Mouse (Mus musculus) lung, adult 2 months (tissue): ENCODE data around the gene Gm3435. TPM values are rescaled to one million over a fixed set of nuclear protein-coding genes. Genes with fewer than 3 reads are reported as not detected.
"Not testable (repeated sequence)": the region's sequence is repeated elsewhere in the genome, so short reads cannot be mapped to it uniquely, and the experiment has no call there.

Source experiments
- DNase-seq: peaks from one replicate; pipeline ENCODE4 v3.0.0; 2022
- H3K4me1 ChIP-seq: fragments of 200-500 bp; 2 replicates; pipeline ENCODE4 v1.6.1; 2011; ENCODE audit warnings: low read length; ENCODE audit not compliant: control insufficient read depth, insufficient read depth
- H3K4me3 ChIP-seq: fragments of 200-500 bp; replicated peaks from 2 replicates; pipeline ENCODE3; 2011; ENCODE audit warnings: low read depth, mild to moderate bottlenecking, control low read depth, low read length; ENCODE audit errors: extremely low read depth
- WGBS: fragments of 180-500 bp; shearing (Covaris S2); methylation state at CpG from one replicate; pipeline ENCODE4 v1.1.7; 2018; 5-methylcytosine and 5-hydroxymethylcytosine counted together
- polyA plus RNA-seq: library from polyadenylated mRNA; depleted of rRNA; stranded (reverse); fragments of >200 nt; gene quantifications from 2 replicates; pipeline ENCODE4 v1.2.3, GENCODE M21; 2012

The Gm3435 gene
- polyA plus RNA-seq, 1 experiment = 3.1 TPM

DNA sequence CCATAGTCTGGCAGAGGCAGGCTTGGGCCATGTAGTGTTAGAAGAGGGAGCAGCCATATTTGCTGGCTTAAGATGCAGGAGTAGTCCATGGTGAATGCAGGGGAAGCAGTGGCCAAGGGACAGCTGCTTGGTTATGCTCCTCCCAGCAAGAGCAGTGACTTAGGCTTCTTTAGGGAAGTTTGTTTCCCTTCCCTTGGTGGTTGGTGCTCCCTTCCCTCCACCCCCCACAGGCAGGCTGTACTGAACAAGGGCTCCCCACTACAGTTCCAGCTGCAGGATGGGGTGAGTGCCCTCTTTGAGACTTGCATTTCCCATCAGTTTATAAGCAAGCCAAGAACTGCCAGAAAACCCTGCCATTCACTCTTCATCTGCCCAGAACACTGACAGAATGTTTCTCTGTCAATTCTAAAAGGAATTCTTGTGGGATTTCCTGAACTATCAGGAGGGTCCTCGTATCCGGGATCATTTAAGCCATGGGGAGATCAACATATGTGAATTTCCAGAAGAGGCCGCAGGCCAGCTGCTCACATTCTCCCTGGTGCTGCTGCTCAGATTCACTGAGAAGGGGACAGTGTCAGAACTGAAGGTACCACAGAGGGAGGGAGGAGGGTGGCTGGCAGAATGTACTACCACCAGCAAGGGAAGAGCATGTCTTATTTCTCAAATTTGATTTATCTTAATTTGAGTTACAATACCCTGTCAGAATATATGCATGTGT lies 11.7 kb downstream of the Gm3435 start:
- DNase-seq = peak; percentile 12
- 73% methylated on average over 3 of the region's 3 CpGs for WGBS

DNA sequence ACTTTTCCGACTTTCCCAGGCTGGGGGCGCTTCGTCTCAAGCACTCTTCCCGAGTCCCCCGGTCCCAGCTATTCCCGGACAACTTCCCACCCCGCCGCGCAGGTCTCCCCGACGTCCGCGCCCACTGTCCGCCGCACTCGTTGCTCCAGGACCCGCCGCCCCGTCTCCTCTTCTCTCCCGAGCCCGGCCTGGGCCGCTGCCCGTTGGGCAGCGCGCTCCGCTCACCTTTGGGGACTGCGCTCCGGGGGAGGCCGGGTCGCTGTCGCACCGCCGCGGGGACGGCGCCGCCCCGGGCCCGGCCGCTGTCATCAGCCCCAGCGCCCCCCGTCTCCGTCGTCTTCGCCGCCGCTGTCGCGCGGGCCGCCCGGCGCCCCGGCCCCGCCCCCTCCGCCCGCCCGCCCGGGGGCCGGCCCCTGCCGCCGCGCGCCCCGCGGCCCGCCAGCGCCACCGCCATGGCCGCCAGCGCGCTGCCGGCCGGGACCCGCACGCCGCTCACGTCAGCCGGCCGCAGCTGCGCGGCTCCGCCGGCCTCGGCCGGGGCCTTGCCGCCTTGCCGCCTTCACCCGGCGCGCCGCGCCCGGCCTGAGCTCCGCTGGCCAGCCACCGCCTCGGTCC lies 14.0 kb downstream of the Gm3435 start:
- H3K4me3 ChIP-seq, H3K4me1 ChIP-seq, DNase-seq: not testable (repeated sequence)
- no CpG with 5 or more reads among the region's 97 CpGs for WGBS

More for the DNA sequence above, 11.7 kb downstream of the Gm3435 start:
- not testable (repeated sequence) for H3K4me3 ChIP-seq, H3K4me1 ChIP-seq

DNA sequence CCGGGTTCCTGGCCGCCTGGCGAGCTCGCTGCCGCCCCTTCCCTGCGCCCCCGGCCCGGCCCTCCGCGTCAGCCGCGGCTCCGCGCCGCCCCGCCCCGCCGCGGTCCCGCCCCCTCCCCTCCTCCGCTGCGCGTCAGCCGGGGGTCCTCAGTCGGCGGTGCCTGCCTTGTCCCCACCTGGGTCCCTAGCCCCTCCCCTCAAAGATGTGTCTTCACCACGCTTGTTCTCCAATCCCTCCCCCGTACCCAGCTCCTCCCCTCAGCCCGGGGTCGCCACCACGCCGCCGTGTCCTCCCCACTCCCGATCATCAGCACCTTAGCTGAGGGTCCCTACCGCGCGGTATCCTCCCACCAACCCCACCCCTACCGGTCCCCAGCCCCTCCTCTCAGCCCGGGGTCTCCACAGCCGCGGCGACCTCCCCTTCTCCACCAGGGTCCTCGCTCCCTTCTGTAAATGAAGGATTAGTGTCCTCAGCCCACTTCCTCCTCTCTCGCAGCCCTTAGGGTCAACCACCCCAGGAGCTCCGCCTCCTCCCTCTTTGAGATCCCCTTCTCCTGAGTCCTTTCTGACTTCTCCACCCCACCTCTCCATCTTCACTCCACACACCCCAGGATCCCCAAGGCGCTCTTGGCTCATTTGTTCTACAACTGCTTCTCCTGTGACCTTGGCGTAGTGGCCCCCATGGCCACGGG lies 14.7 kb downstream of the Gm3435 start:
- WGBS = no CpG with 5 or more reads among the region's 48 CpGs
- not testable (repeated sequence) for H3K4me3 ChIP-seq, H3K4me1 ChIP-seq, DNase-seq

DNA sequence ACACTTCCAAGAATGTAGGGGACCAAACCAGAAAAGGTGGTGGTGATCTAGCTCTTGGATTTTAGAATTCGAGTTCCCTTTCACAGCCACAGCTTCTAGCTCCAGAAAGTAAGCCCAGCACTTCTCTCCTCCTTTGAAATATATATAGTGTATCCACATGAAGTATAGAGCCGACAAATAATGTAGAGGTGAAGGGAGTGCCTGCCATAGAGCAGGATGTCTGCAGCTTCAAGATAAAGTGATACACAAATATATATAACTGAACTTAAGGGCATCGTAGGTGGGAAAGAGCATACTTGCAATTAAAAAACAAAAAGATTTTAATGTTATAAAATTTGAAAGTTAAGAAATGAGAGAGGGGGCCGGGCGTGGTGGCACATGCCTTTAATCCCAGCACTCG lies 15.5 kb downstream of the Gm3435 start:
- not testable (repeated sequence) for H3K4me1 ChIP-seq, DNase-seq, H3K4me3 ChIP-seq
- WGBS = no CpG with 5 or more reads among the region's 6 CpGs

DNA sequence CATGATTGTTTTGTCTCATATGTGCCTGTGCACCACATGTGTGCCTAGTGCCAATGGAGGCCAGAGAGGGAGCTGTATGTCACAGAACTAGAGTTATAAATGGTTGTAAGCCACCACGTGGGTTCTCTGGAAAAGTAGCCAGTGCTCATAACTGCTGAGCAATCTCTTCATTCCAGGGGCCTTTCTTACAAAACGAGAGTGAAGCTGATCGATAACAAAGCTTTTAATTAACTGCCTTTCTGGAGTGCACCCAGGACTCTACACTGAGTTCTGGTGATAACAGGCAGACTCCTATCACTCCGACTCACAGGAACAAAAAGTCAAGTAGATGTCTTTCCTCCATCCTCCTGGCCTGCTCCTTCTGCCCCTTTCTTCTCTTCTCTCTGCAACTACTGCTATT lies 21.4 kb downstream of the Gm3435 start:
- not testable (repeated sequence) for DNase-seq, H3K4me3 ChIP-seq, H3K4me1 ChIP-seq
- WGBS = no CpG with 5 or more reads among the region's 4 CpGs

DNA sequence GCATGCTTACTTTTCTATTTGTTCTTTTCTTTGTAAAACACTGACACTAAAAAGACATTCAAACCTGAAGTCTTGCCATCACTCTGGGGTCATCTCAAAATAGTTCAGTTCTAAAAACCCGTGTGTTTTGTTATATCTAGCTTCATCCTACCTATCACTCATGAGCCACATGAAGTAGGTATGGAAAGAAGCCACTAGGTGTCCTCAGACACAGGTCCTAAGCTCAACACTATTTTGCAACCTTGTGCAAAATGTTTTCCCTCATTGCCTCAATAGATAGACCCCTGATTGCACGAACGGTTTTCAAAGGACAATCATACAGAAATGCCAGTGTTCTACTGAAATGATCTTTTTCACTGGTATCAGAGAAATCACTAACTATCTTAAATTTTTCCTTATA lies 30.5 kb downstream of the Gm3435 start:
- DNase-seq, H3K4me3 ChIP-seq, H3K4me1 ChIP-seq: not testable (repeated sequence)
- WGBS = no CpG with 5 or more reads among the region's 3 CpGs

DNA sequence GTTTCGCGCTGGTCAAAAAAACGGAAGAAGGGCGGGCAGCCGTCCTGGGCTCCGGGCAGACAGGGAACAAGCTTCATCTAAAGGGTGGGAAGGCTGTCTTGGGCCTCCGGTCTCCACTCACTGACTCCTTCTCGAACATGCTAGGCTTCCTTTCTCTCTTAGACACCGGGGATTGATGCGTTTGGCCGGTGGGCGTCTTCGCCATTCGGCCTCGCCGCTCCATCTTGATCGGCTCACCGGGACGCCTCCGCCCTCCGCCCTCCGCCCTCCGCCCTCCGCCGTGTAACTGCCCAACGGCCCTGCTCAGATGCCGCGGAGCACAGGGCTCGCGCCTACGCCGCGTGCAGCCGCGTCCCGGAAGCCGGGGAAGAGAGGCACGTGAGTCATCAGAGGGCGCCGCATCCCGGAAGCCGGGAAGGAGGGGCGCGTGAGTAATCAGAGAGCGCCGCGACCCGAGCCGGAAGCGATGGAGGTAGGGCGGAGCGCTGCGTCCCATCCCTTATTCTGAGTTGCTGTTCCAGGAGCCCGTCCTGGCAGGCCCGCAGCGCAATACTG lies 31.3 kb downstream of the Gm3435 start, which contains the start of the genes Ermard, Tcte3 and Gm3448:
TSS of gene Ermard (plus strand) at position 34 of the 555 bp plus-strand sequence.
TSS of gene Tcte3 (minus strand) at position 314 of the 555 bp plus-strand sequence.
TSS of gene Gm3448 (minus strand) at position 363 of the 555 bp plus-strand sequence.
- peak; percentile 46 for DNase-seq
- H3K4me3 ChIP-seq = not testable (repeated sequence)
- WGBS = 0% methylated on average over 12 of the region's 56 CpGs

DNA sequence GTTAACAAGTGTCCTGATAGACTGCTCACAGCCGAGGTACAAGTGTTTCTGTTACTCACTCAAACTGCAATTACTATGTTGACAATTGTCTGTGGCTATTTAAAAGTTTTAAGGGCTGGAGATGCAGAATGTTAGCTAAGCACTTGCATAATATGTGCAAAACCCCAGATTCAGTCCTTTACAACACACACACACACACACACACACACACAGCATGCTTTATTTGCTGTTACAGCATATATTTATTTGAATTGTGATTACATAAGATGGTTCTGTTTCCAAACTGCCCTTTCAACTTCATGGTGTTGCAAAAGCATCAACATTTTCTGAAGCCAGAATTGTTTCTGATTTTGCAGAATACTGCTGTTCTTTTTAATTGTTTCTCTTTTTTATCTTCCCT lies 40.4 kb downstream of the Gm3435 start:
- not testable (repeated sequence) for H3K4me3 ChIP-seq, DNase-seq, H3K4me1 ChIP-seq
- no CpG with 5 or more reads among the region's 1 CpGs for WGBS

More for the DNA sequence above, 31.3 kb downstream of the Gm3435 start, which contains the start of the genes Ermard, Tcte3 and Gm3448:
- H3K4me1 ChIP-seq = not testable (repeated sequence)

DNA sequence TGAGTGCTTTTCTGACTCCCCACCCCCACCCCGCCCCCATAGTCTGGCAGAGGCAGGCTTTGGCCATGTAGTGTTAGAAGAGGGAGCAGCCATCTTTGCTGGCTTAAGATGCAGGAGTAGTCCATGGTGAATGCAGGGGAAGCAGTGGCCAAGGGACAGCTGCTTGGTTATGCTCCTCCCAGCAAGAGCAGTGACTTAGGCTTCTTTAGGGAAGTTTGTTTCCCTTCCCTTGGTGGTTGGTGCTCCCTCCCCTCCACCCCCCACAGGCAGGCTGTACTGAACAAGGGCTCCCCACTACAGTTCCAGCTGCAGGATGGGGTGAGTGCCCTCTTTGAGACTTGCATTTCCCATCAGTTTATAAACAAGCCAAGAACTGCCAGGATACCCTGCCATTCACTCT lies 42.8 kb downstream of the Gm3435 start:
- H3K4me1 ChIP-seq, DNase-seq, H3K4me3 ChIP-seq: not testable (repeated sequence)
- WGBS = 70% methylated on average over 1 of the region's 1 CpGs

DNA sequence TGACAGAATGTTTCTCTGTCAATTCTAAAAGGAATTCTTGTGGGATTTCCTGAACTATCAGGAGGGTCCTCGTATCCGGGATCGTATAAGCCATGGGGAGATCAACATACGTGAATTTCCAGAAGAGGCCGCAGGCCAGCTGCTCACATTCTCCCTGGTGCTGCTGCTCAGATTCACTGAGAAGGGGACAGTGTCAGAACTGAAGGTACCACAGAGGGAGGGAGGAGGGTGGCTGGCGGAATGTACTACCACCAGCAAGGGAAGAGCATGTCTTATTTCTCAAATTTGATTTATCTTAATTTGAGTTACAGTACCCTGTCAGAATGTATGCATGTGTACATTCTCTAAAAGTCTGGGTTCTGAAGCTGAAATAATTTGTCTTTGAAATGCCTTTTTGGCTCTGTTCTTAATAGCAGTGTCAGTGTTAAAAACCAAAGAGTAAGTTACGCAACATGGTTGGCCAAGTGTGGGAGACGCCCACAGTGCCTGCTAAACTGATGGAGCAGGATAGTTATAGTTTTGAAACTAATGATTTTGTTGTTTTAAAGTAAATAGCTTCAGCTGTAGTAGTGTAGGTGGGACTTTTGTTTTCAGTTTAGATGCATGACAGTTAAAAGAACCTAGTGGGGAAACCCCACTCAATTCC lies 43.3 kb downstream of the Gm3435 start:
- H3K4me3 ChIP-seq, H3K4me1 ChIP-seq, DNase-seq: not testable (repeated sequence)
- WGBS = 78% methylated on average over 6 of the region's 8 CpGs

DNA sequence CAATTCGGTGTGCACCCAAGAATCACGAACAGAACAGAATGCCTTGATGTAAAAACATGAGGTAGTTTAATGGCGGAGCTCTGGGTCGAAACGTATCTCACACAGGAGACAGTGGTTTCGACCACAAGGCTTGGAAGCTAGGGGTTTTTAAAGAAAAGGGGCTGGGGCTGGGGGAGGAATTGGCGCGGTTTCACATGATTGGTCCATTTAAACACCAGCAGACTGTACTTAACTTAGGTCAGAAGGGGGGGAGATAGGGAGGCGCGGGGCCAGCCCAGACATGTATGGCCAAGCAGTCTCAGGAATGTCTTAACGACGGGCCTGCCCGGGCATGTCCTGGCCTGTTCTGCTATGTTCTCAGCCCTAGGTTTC lies 43.8 kb downstream of the Gm3435 start:
- DNase-seq = not testable (repeated sequence)
- 78% methylated on average over 13 of the region's 13 CpGs for WGBS

More for the DNA sequence above, 43.8 kb downstream of the Gm3435 start:
- not testable (repeated sequence) for H3K4me1 ChIP-seq, H3K4me3 ChIP-seq
